Mouse (Mus musculus) liver, postnatal 0 days (tissue): ENCODE results near the gene Gpr157.

Experiments used
- CTCF ChIP-seq: sonication (generic); IDR thresholded peaks from 2 replicates; pipeline ENCODE4 v1.5.1; 2016; ENCODE audit warnings: antibody characterized with exemption, low read depth
- EP300 ChIP-seq: IDR thresholded peaks from 2 replicates; pipeline ENCODE4 v1.6.1; 2016; ENCODE audit warnings: antibody characterized with exemption, low read depth, mild to moderate bottlenecking

DNA sequence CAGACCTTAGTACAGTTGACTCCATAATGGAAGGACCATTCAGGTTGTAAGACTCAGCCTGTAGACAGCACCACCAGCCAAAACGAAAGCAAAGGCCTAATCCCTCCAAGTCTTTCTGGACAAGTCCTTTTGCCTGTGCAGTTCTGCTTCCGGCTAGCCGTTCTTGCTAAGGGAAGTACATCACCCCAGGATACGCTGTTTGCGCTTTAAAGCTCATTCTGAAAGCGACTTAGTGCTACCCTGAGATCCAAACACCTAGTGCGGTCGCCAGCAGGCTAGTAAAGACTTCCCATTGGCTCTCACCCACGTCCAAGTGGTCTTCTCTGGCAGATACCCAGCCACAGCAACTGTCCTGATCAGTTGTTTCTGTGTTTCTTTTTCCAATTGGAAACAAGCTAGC lies 23.2 kb downstream of the Gpr157 start:
- TF ChIP-seq CTCF (no peak), EP300 (no peak)
